ENCODE assay signal across 19 mouse cellular contexts in genomic region chr12:91189111-91189510, GRCm38 (mm10).
"Had no signal": no experiment of that assay in that cellular context is flagged by ENCODE, and none has a peak within 500 bp of the region (broad histone marks: within the 10 kb centered on the region; RNA-seq: fewer than 3 reads in every experiment).

No protein-coding gene starts in this region.

- H3K36me3 ChIP-seq: limb, embryonic 15.5 days; midbrain, embryonic 10.5 days; midbrain, embryonic 13.5 days had no signal

- H3K9me3 ChIP-seq: limb, embryonic 15.5 days; midbrain, embryonic 10.5 days; midbrain, embryonic 13.5 days had no signal

- H3K4me3 ChIP-seq: layer of hippocampus, adult 2 months; limb, embryonic 15.5 days; midbrain, embryonic 10.5 days; midbrain, embryonic 13.5 days had no signal

- DNase-seq: kidney, adult 2 months; kidney, postnatal 25 days; layer of hippocampus, adult 9-11 months; liver, postnatal 0 days; lung, embryonic 14.5 days; thymus, adult 2 months; thymus, postnatal 14 days; thymus, postnatal 4 days had no signal

- ATAC-seq: liver, postnatal 0 days; lung, postnatal 0 days; midbrain, embryonic 13.5 days; midbrain, embryonic 16.5 days had no signal

- H3K9ac ChIP-seq: limb, embryonic 15.5 days; liver, embryonic 14.5 days; liver, postnatal 0 days; lung, embryonic 14.5 days; midbrain, embryonic 13.5 days had no signal

- H3K4me2 ChIP-seq: limb, embryonic 15.5 days; liver, embryonic 11.5 days; lung, embryonic 14.5 days; midbrain, embryonic 13.5 days had no signal

- H3K27me3 ChIP-seq: limb, embryonic 15.5 days; midbrain, embryonic 13.5 days had no signal

- H3K4me1 ChIP-seq: limb, embryonic 15.5 days had no signal

- H3K27ac ChIP-seq: kidney, postnatal 0 days; layer of hippocampus, adult 2 months; limb, embryonic 15.5 days; liver, embryonic 14.5 days; macrophage; midbrain, embryonic 10.5 days; midbrain, embryonic 13.5 days; stomach, postnatal 0 days had no signal
